In the genomic region with DNA sequence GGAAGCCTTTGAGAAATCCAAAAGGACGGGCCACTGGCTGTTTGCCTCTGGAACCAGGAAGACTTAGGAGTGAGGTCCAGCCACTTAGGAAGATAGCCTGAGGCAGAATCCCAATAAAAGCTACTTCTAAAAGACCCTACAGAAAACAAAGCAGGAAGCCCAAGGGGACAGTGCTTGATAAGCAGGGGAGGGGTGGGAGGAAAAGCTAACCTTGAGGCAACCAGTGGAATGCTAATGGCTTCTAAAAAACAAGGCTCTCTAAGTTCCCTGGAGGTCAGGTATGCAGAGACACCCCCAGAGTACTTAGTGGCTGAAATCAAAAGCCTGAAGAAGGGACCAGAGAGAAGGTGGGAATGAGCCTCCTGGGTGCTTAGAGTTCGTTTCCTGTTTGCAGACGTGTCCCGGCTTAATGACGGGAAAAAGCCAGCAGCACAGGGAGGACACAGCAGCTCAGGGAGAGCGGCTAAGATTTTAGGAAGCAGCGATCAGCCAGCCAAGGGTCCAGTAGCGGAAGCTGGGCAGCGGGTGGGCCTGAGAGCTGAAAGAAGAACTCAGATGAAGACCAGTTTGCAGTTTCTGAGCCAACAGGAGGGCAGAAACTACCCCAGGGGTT, we compare ENCODE assay signal across 13 mouse cellular contexts. TPM values are rescaled to one million over a fixed set of nuclear protein-coding genes. Genes with fewer than 3 reads are reported as not detected.
DNase-seq lines count a peak whose midpoint lies in the region; ATAC-seq and TF ChIP-seq lines count a peak whose summit lies in the region.
"Had no signal": no experiment of that assay in that cellular context is flagged by ENCODE, and none has a peak within 500 bp of the region (broad histone marks: within the 10 kb centered on the region; RNA-seq: fewer than 3 reads in every experiment).

No protein-coding gene starts in this region.

- H3K4me2 ChIP-seq in intestine, embryonic 16.5 days (ENCODE audit: low read depth, low read length) = no peak overlapping the region
- H3K4me2 ChIP-seq in intestine, postnatal 0 days (replicated peaks; ENCODE audit: low read depth) = no peak overlapping the region
- H3K4me2 ChIP-seq in midbrain, embryonic 12.5 days (replicated peaks) = no peak overlapping the region; the same call in 1 of the 2 replicates
- no peak overlapping the region for H3K4me2 ChIP-seq in midbrain, embryonic 13.5 days (replicated peaks)
- H3K4me2 ChIP-seq in neural tube, embryonic 12.5 days (replicated peaks) = 0 out of 2 replicates have a peak overlapping the region, but pooled peaks have one; percentile 12
- H3K4me2 ChIP-seq: embryonic facial prominence, embryonic 15.5 days had no signal

- no peak for ATAC-seq in intestine, embryonic 16.5 days
- no peak for ATAC-seq in intestine, postnatal 0 days
- no peak for ATAC-seq in midbrain, embryonic 12.5 days (ENCODE audit: low FRiP score, low read depth)
- no peak for ATAC-seq in midbrain, embryonic 13.5 days
- no peak for ATAC-seq in neural tube, embryonic 12.5 days (ENCODE audit: low FRiP score, low read depth)

- 0 out of 2 replicates have a peak overlapping the region, but pooled peaks have one; percentile 37 for H3K9ac ChIP-seq in intestine, embryonic 16.5 days (ENCODE audit: low read depth, low read length)
- H3K9ac ChIP-seq in intestine, postnatal 0 days (ENCODE audit: low read depth, low read length) = no peak overlapping the region
- H3K9ac ChIP-seq in midbrain, embryonic 12.5 days (replicated peaks) = 0 out of 2 replicates have a peak overlapping the region, but pooled peaks have one; percentile 6
- H3K9ac ChIP-seq in midbrain, embryonic 13.5 days (replicated peaks) = no peak overlapping the region
- H3K9ac ChIP-seq in neural tube, embryonic 12.5 days = no peak overlapping the region
- H3K9ac ChIP-seq: embryonic facial prominence, embryonic 15.5 days had no signal

- H3K36me3 ChIP-seq in intestine, embryonic 16.5 days (ENCODE audit: control insufficient read depth, insufficient read depth, low read length) = no peaks in the 10 kb centered on the region
- H3K36me3 ChIP-seq in intestine, postnatal 0 days (ENCODE audit: control insufficient read depth, insufficient read depth) = no peaks in the 10 kb centered on the region
- no peaks in the 10 kb centered on the region for H3K36me3 ChIP-seq in midbrain, embryonic 12.5 days
- no peaks in the 10 kb centered on the region for H3K36me3 ChIP-seq in midbrain, embryonic 13.5 days
- H3K36me3 ChIP-seq in embryonic facial prominence, embryonic 10.5 days (replicated peaks) = no peaks in the 10 kb centered on the region
- H3K36me3 ChIP-seq in neural tube, embryonic 12.5 days = no peaks in the 10 kb centered on the region
- H3K36me3 ChIP-seq: embryonic facial prominence, embryonic 15.5 days; G1E had no signal

- WGBS in intestine, embryonic 16.5 days = 26% methylated on average over 9 of the region's 9 CpGs
- WGBS in intestine, postnatal 0 days = 38% methylated on average over 9 of the region's 9 CpGs
- 14% methylated on average over 9 of the region's 9 CpGs for WGBS in midbrain, embryonic 12.5 days
- WGBS in midbrain, embryonic 13.5 days = 14% methylated on average over 9 of the region's 9 CpGs
- WGBS in embryonic facial prominence, embryonic 10.5 days = 10% methylated on average over 9 of the region's 9 CpGs
- WGBS in neural tube, embryonic 12.5 days = 21% methylated on average over 9 of the region's 9 CpGs

- no peaks in the 10 kb centered on the region for H3K27me3 ChIP-seq in intestine, embryonic 16.5 days (replicated peaks; ENCODE audit: control insufficient read depth, insufficient read depth, low read length)
- H3K27me3 ChIP-seq in intestine, postnatal 0 days (replicated peaks; ENCODE audit: control insufficient read depth, insufficient read depth, low read length) = no peaks in the 10 kb centered on the region
- no peaks in the 10 kb centered on the region for H3K27me3 ChIP-seq in midbrain, embryonic 12.5 days
- H3K27me3 ChIP-seq in midbrain, embryonic 13.5 days = no peaks in the 10 kb centered on the region
- no peaks in the 10 kb centered on the region for H3K27me3 ChIP-seq in embryonic facial prominence, embryonic 10.5 days (replicated peaks; ENCODE audit: low read depth, poor library complexity, severe bottlenecking)
- no peaks in the 10 kb centered on the region for H3K27me3 ChIP-seq in neural tube, embryonic 12.5 days (replicated peaks)
- H3K27me3 ChIP-seq: embryonic facial prominence, embryonic 15.5 days had no signal

- H3K4me1 ChIP-seq in intestine, embryonic 16.5 days (ENCODE audit: control insufficient read depth, insufficient read depth, low read length) = peaks cover 15% of the 10 kb centered on the region
- no peaks in the 10 kb centered on the region for H3K4me1 ChIP-seq in intestine, postnatal 0 days (replicated peaks; ENCODE audit: control insufficient read depth, insufficient read depth, low read length)
- H3K4me1 ChIP-seq in midbrain, embryonic 12.5 days = peaks cover 11% of the 10 kb centered on the region
- peaks cover 12% of the 10 kb centered on the region for H3K4me1 ChIP-seq in midbrain, embryonic 13.5 days (replicated peaks)
- peaks cover 39% of the 10 kb centered on the region for H3K4me1 ChIP-seq in embryonic facial prominence, embryonic 10.5 days
- peaks cover 20% of the 10 kb centered on the region for H3K4me1 ChIP-seq in neural tube, embryonic 12.5 days

- TF ChIP-seq CTCF in intestine, postnatal 0 days (IDR thresholded peaks at IDR 0.05; ENCODE audit: low read depth) = no peak

- no peaks in the 10 kb centered on the region for H3K9me3 ChIP-seq in intestine, embryonic 16.5 days (ENCODE audit: control insufficient read depth, low read length)
- no peaks in the 10 kb centered on the region for H3K9me3 ChIP-seq in intestine, postnatal 0 days (ENCODE audit: control insufficient read depth)
- H3K9me3 ChIP-seq in midbrain, embryonic 12.5 days = no peaks in the 10 kb centered on the region
- H3K9me3 ChIP-seq in midbrain, embryonic 13.5 days = no peaks in the 10 kb centered on the region
- no peaks in the 10 kb centered on the region for H3K9me3 ChIP-seq in embryonic facial prominence, embryonic 10.5 days
- H3K9me3 ChIP-seq in neural tube, embryonic 12.5 days = no peaks in the 10 kb centered on the region
- H3K9me3 ChIP-seq: embryonic facial prominence, embryonic 15.5 days had no signal

- 0 out of 2 replicates have a peak overlapping the region, but pooled peaks have one; percentile 23 for H3K27ac ChIP-seq in intestine, embryonic 16.5 days (ENCODE audit: low read length)
- no peak overlapping the region for H3K27ac ChIP-seq in intestine, postnatal 0 days (ENCODE audit: low read depth, low read length)
- H3K27ac ChIP-seq in midbrain, embryonic 12.5 days (replicated peaks) = no peak overlapping the region
- H3K27ac ChIP-seq in midbrain, embryonic 13.5 days = no peak overlapping the region
- H3K27ac ChIP-seq in embryonic facial prominence, embryonic 10.5 days (replicated peaks) = peak overlapping the region; percentile 77
- H3K27ac ChIP-seq in neural tube, embryonic 12.5 days = no peak overlapping the region
- H3K27ac ChIP-seq: embryonic facial prominence, embryonic 15.5 days had no signal

- no peak overlapping the region for H3K4me3 ChIP-seq in intestine, embryonic 16.5 days (ENCODE audit: low read length)
- no peak overlapping the region for H3K4me3 ChIP-seq in intestine, postnatal 0 days (ENCODE audit: low read depth, low read length)
- no peak overlapping the region for H3K4me3 ChIP-seq in midbrain, embryonic 12.5 days
- no peak overlapping the region for H3K4me3 ChIP-seq in midbrain, embryonic 13.5 days (replicated peaks)
- H3K4me3 ChIP-seq in embryonic facial prominence, embryonic 10.5 days = peak overlapping the region; percentile 26; the same call in 1 of the 2 replicates
- H3K4me3 ChIP-seq in neural tube, embryonic 12.5 days = no peak overlapping the region
- H3K4me3 ChIP-seq: embryonic facial prominence, embryonic 15.5 days had no signal

- DNase-seq in embryonic facial prominence, embryonic 10.5 days (ENCODE audit: low spot score) = peak; percentile 41
- DNase-seq in T-cell, adult 2 months (ENCODE audit: low spot score) = no peak
- DNase-seq: adrenal gland, adult 8-10 months; heart, adult 18-20 months; liver; spleen, adult 18-20 months had no signal

RNA-seq across cellular contexts. Expression of gene Sox11, which starts 30.4 kb away (rescaled TPM):
- 20.9 and 23.0 TPM in 2 replicates for polyA plus RNA-seq in intestine, embryonic 16.5 days (2015; fragmentation: Nextera tagmentation; extraction: Ambion mirVana)
- 4.7 and 4.9 TPM in 2 replicates for polyA plus RNA-seq in intestine, postnatal 0 days (2015; fragmentation: Nextera tagmentation; extraction: Ambion mirVana)
- polyA plus RNA-seq in midbrain, embryonic 12.5 days (2016; fragmentation: Nextera tagmentation; extraction: Ambion mirVana) = 596 and 650 TPM in 2 replicates
- polyA plus RNA-seq in midbrain, embryonic 13.5 days (2015; fragmentation: Nextera tagmentation; extraction: Ambion mirVana) = 748 and 776 TPM in 2 replicates
- polyA plus RNA-seq in embryonic facial prominence, embryonic 10.5 days (2016; fragmentation: Nextera tagmentation; extraction: Ambion mirVana) = 300 and 318 TPM in 2 replicates
- polyA plus RNA-seq in neural tube, embryonic 12.5 days (2016; fragmentation: Nextera tagmentation; extraction: Ambion mirVana) = 576 and 584 TPM in 2 replicates
- polyA plus RNA-seq: G1E had no signal

Comparison
In these comparisons a context has a peak if more than half of its experiments do, and no peak if none do; other contexts are left out.
1. H3K27ac ChIP-seq: peak in intestine, embryonic 16.5 days (single experiment) and embryonic facial prominence, embryonic 10.5 days (single experiment); none in intestine, postnatal 0 days (single experiment), midbrain, embryonic 12.5 days (single experiment), midbrain, embryonic 13.5 days (single experiment) and neural tube, embryonic 12.5 days (single experiment).
2. H3K9ac ChIP-seq: peak in intestine, embryonic 16.5 days (single experiment) and midbrain, embryonic 12.5 days (single experiment); none in intestine, postnatal 0 days (single experiment), midbrain, embryonic 13.5 days (single experiment) and neural tube, embryonic 12.5 days (single experiment).
3. RNA of gene Sox11, which starts 30.4 kb away (polyA plus RNA-seq): 748 to 776 TPM in midbrain, embryonic 13.5 days, 596 to 650 TPM in midbrain, embryonic 12.5 days, 576 to 584 TPM in neural tube, embryonic 12.5 days and 300 to 318 TPM in embryonic facial prominence, embryonic 10.5 days; 20.9 to 23.0 TPM in intestine, embryonic 16.5 days and 4.7 to 4.9 TPM in intestine, postnatal 0 days; every median in the first group is over 10 times any median in the second.